Mouse (Mus musculus) stomach, postnatal 0 days (tissue): ENCODE data around the gene Zc3h6. TPM values are rescaled to one million over a fixed set of nuclear protein-coding genes. Genes with fewer than 3 reads are reported as not detected.

Source experiments
- ATAC-seq: fragments of 200-750 bp; cut with Nextera tagmentation; 2 replicates; pipeline ENCODE4 v1.8.0; 2017; ENCODE audit not compliant: low FRiP score, low TSS enrichment
- DNase-seq: peaks from one replicate; pipeline ENCODE4 v3.0.0-alpha.2; 2016; ENCODE audit warnings: low spot score
- H3K27ac ChIP-seq: fragments of 300-500 bp; sonication (generic); replicated peaks from 2 replicates; pipeline ENCODE4 v1.5.1; 2014; ENCODE audit warnings: mild to moderate bottlenecking, control low read depth
- H3K27me3 ChIP-seq: fragments of 300-500 bp; sonication (generic); 2 replicates; pipeline ENCODE4 v1.6.1; 2014; ENCODE audit warnings: low read length; ENCODE audit not compliant: control insufficient read depth, insufficient read depth
- H3K36me3 ChIP-seq: fragments of 300-500 bp; sonication (generic); 2 replicates; pipeline ENCODE4 v1.6.1; 2014; ENCODE audit warnings: low read length, mixed read lengths; ENCODE audit not compliant: control insufficient read depth, insufficient read depth
- H3K4me1 ChIP-seq: fragments of 300-500 bp; sonication (generic); replicated peaks from 2 replicates; pipeline ENCODE4 v1.6.1; 2014; ENCODE audit warnings: antibody characterized with exemption; ENCODE audit not compliant: control insufficient read depth, insufficient read depth
- H3K4me2 ChIP-seq: fragments of 300-500 bp; sonication (generic); replicated peaks from 2 replicates; pipeline ENCODE4 v1.6.1; 2014; ENCODE audit warnings: low read depth, mild to moderate bottlenecking, control low read depth, moderate library complexity
- H3K4me3 ChIP-seq: fragments of 300-500 bp; sonication (generic); 2 replicates; pipeline ENCODE4 v1.5.1; 2014; ENCODE audit warnings: low read depth, low read length, control low read depth
- H3K9ac ChIP-seq: fragments of 300-500 bp; sonication (generic); 2 replicates; pipeline ENCODE4 v1.6.1; 2014; ENCODE audit warnings: mild to moderate bottlenecking, low read length, control low read depth, mixed read lengths
- H3K9me3 ChIP-seq: fragments of 300-500 bp; sonication (generic); 2 replicates; pipeline ENCODE4 v1.6.1; 2016; ENCODE audit warnings: low read length; ENCODE audit not compliant: control insufficient read depth
- CTCF ChIP-seq: IDR thresholded peaks from 2 replicates; pipeline ENCODE4 v1.5.1; 2016; ENCODE audit warnings: antibody characterized with exemption, low read depth, mild to moderate bottlenecking, moderate library complexity
- EP300 ChIP-seq: optimal IDR thresholded peaks from 2 replicates; pipeline ENCODE3; 2016; ENCODE audit warnings: antibody characterized with exemption
- WGBS: fragments of 180-500 bp; shearing (Covaris S2); extraction: QIAGEN DNeasy Blood & Tissue Kit; methylation state at CpG from one replicate; pipeline ENCODE4 v1.1.7; 2014; 5-methylcytosine and 5-hydroxymethylcytosine counted together
- microRNA-seq: library from miRNA; unstranded; fragments of <30 nt; microRNA quantifications from one replicate; pipeline ENCODE4, GENCODE M21; 2016
- polyA plus RNA-seq: library from polyadenylated mRNA; unstranded; fragments of >200 nt; fragmentation: Nextera tagmentation; extraction: Ambion mirVana; gene quantifications from 2 replicates; pipeline ENCODE4 v1.2.1, GENCODE M21; 2015

Zc3h6 gene
- polyA plus RNA-seq, 1 experiment from 2014 or later: 2.6 TPM

DNA sequence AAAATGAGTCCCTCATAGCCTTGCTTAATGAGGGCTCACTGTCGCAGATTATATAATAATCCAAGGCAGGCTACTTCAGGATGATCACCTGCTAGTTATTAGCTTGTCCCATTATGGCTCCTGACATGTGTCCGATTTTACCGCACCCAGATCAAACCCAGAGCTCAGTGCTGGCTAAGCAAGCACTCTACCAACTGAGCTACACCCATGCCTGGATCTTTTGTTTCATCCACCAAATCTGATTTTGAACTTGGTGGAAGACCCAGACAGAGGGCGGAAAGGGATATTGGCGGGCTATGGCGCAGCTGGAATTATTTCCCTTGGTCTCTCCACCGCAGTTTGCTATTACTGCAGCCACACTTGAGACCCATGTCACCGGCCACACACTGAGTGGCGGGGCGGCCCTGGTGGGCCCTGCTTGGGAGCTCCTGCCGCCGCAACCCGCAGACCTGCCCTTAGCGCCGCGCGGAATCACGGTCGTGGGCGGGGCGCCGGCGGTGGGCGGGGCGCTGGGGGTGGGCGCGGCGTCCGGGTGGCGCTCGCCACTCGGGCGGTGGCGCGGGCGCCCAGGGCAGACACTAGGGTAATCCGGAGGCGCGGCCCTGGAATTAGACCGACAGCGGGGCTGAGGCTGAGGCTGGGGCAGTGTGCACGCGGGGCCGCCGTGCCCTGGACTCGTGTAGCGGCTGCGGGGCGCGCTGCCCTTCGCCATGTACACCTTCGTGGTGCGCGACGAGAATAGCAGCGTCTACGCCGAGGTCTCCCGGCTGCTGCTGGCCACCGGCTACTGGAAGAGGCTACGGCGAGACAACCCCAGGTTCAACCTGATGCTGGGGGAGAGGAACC is 98.5 kb downstream of the Zc3h6 start, which contains the start of gene Ttl:
Gene Ttl (plus strand): TSS at position 506 of the 846 bp plus-strand sequence.
- 3% methylated on average over 41 of the region's 62 CpGs for WGBS
- peak within 1 kb of the TSS; percentile 78 for H3K9ac ChIP-seq
- TF ChIP-seq EP300: no peak
- no peak for TF ChIP-seq CTCF
- H3K4me3 ChIP-seq: peak within 1 kb of the TSS; percentile 83
- no peaks in the 10 kb centered on the region for H3K36me3 ChIP-seq
- no peaks in the 10 kb centered on the region for H3K4me1 ChIP-seq
- H3K27ac ChIP-seq: peak within 1 kb of the TSS; percentile 82
- no peaks in the 10 kb centered on the region for H3K9me3 ChIP-seq
- H3K4me2 ChIP-seq: peak within 1 kb of the TSS; percentile 82
- H3K27me3 ChIP-seq: no peaks in the 10 kb centered on the region
- ATAC-seq: peak; percentile 92
- peak; percentile 84 for DNase-seq

DNA sequence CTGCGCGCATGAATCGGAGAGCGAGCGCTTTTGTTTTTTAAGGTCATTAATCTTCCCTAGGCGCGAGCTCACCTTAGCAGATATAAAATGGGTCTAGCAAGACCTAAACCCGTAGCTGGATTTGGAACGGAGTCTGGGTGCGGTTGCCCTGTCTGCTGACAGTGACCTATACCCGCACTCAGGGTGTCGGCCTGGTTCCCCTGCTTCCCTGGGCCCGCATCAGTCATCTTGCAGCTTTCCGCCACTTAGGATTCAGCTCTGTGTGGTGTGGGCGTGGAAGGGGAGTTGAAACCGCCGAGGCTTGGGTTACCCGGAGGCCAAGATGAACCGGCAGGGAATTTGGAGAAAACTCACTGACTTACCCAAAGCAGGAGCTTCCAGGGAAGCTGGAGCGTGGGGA is 99.1 kb downstream of the Zc3h6 start:
- DNase-seq: peak; percentile 60
- H3K27ac ChIP-seq: peak overlapping the region; percentile 82
- peak overlapping the region; percentile 82 for H3K4me2 ChIP-seq
- H3K36me3 ChIP-seq: no peaks in the 10 kb centered on the region
- peak; percentile 80 for ATAC-seq
- under 1% methylated on average over 20 of the region's 20 CpGs for WGBS
- peak overlapping the region; percentile 83 for H3K4me3 ChIP-seq
- TF ChIP-seq CTCF (no peak), EP300 (no peak)
- no peaks in the 10 kb centered on the region for H3K27me3 ChIP-seq
- H3K4me1 ChIP-seq: no peaks in the 10 kb centered on the region
- no peaks in the 10 kb centered on the region for H3K9me3 ChIP-seq
- peak overlapping the region; percentile 78 for H3K9ac ChIP-seq

Small RNAs within 50 kb of the gene (microRNA-seq; reads per million reads assigned to microRNA genes)
- not detected for gene Gm22859

Other genes with a start within 250 kb of the Zc3h6 start
- gene Tmem87b, start 149.3 kb upstream of the Zc3h6 start, polyA plus RNA-seq: 26.4 and 31.9 TPM in 2 replicates
- 2.3 and 2.5 TPM in 2 replicates for gene Fbln7, start 104.4 kb upstream of the Zc3h6 start, polyA plus RNA-seq
- 4.6 and 4.8 TPM in 2 replicates for gene Zc3h8, start 23.3 kb upstream of the Zc3h6 start, polyA plus RNA-seq
- 11.5 and 11.8 TPM in 2 replicates for gene Gm10762, start 323 bp downstream of the Zc3h6 start, polyA plus RNA-seq
- 0.16 and 0.22 TPM in 2 replicates for gene Vinac1, start 80.8 kb downstream of the Zc3h6 start, polyA plus RNA-seq
- gene Ttl, start 98.5 kb downstream of the Zc3h6 start, polyA plus RNA-seq: 6.8 and 7.1 TPM in 2 replicates
- 9.3 and 9.5 TPM in 2 replicates for gene Polr1b, start 133.6 kb downstream of the Zc3h6 start, polyA plus RNA-seq
- 15.5 and 15.8 TPM in 2 replicates for gene Chchd5, start 162.3 kb downstream of the Zc3h6 start, polyA plus RNA-seq
- 8.9 TPM in 2 replicates for gene Slc20a1, start 231.4 kb downstream of the Zc3h6 start, polyA plus RNA-seq